Mouse (Mus musculus) liver, adult 2 months (tissue): ENCODE results near the gene Npvf.

Experiments
- CTCF ChIP-seq: fragments of 200-500 bp; IDR thresholded peaks from 2 replicates; pipeline ENCODE4 v1.5.1; 2011; ENCODE audit warnings: low read depth, low read length, control low read depth
- POLR2A ChIP-seq: fragments of 200-500 bp; IDR thresholded peaks from 2 replicates; pipeline ENCODE4 v1.6.1; 2011; ENCODE audit warnings: low read length, control low read depth; ENCODE audit not compliant: insufficient read depth; ENCODE audit errors: extremely low read depth

DNA sequence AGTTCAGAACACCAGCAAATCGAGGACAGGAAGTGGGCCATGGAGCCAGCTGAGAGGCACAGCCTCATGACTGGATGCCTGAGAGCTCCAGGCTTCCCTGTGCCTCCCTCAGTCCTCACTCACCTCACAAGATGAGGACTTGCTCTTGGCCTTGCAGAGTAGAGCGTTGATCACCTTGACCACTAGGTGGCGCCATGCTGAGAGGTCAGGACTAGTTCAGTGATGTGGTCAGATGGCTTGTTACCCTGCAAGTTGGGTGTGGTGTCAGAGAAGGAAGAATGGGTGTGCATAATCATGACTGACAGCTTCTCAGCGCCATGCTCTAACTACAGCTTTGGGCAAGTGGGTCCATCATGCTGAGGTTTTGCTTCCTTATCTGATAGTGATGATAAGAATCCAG lies 52.6 kb downstream of the Npvf start:
- TF ChIP-seq POLR2A (no peak), CTCF (peak; percentile 83)
